Mouse (Mus musculus) ES-E14 (cell line): ENCODE measurements at regions not wholly inside any gene's neighbourhood (a gene's known extent, or its start where the extent isn't known, plus 50 kb on each side); places are given as distances from the start of the nearest gene placed in this dataset.

Source experiments
- DNase-seq: peaks from one replicate; pipeline ENCODE4 v3.0.0-alpha.2; 2013; ENCODE audit warnings: low read depth, low spot score
- H3K27ac ChIP-seq: 2 replicates; pipeline ENCODE4 v1.5.1; 2012; ENCODE audit warnings: low read depth, mild to moderate bottlenecking, low read length, moderate library complexity, mixed read lengths; ENCODE audit not compliant: poor library complexity, insufficient read depth, severe bottlenecking
- H3K36me3 ChIP-seq: 2 replicates; pipeline ENCODE4 v1.6.1; 2012; ENCODE audit warnings: mild to moderate bottlenecking, low read length, moderate library complexity, mixed read lengths; ENCODE audit not compliant: control insufficient read depth, poor library complexity, insufficient read depth, severe bottlenecking
- H3K4me1 ChIP-seq, 2 experiments: fragments of 150-350 bp in 1 of 2; sonication (generic) in 1 of 2; 2 replicates each; pipeline ENCODE4 v1.6.1; 2012; ENCODE audit warnings: low read length in 2 of 2, mild to moderate bottlenecking in 1 of 2, mixed read lengths in 1 of 2; ENCODE audit not compliant: control insufficient read depth in 2 of 2, insufficient read depth in 2 of 2, poor library complexity in 1 of 2
- H3K4me3 ChIP-seq, 2 experiments: fragments of 150-350 bp in 1 of 2; sonication (generic) in 1 of 2; 2 replicates each; pipeline ENCODE4 v1.5.1; 2012; ENCODE audit warnings: low read length in 2 of 2, low read depth in 1 of 2, mild to moderate bottlenecking in 1 of 2, mixed read lengths in 1 of 2; ENCODE audit not compliant: insufficient read depth in 1 of 2, poor library complexity in 1 of 2, severe bottlenecking in 1 of 2
- H3K9ac ChIP-seq: 2 replicates; pipeline ENCODE4 v1.6.1; 2012; ENCODE audit warnings: low read depth, mild to moderate bottlenecking, low read length, mixed read lengths; ENCODE audit not compliant: poor library complexity, insufficient read depth, severe bottlenecking
- H3K9me3 ChIP-seq: fragments of 150-350 bp; sonication (generic); 2 replicates; pipeline ENCODE4 v1.6.1; 2012; ENCODE audit warnings: low read depth, mild to moderate bottlenecking, low read length; ENCODE audit not compliant: control insufficient read depth, insufficient read depth
- CHD2 ChIP-seq: IDR thresholded peaks from 2 replicates; pipeline ENCODE4 v1.6.1; 2014; ENCODE audit warnings: mild to moderate bottlenecking, low read depth, low read length, inconsistent platforms
- HCFC1 ChIP-seq: IDR thresholded peaks from 2 replicates; pipeline ENCODE4 v1.6.1; 2012; ENCODE audit warnings: low read length, inconsistent platforms, borderline replicate concordance; ENCODE audit not compliant: insufficient read depth
- MAFK ChIP-seq: IDR thresholded peaks from 2 replicates; pipeline ENCODE4 v1.6.1; 2014; ENCODE audit warnings: mild to moderate bottlenecking, low read depth, low read length, inconsistent platforms; ENCODE audit not compliant: insufficient read depth
- ZC3H11A ChIP-seq: IDR thresholded peaks from 2 replicates; pipeline ENCODE4 v1.6.1; 2012; ENCODE audit warnings: low read depth, mild to moderate bottlenecking, inconsistent platforms, low read length, borderline replicate concordance
- ZNF384 ChIP-seq: IDR thresholded peaks from 2 replicates; pipeline ENCODE4 v1.6.1; 2012; ENCODE audit warnings: low read depth, low read length, inconsistent platforms
- in situ Hi-C, 2 experiments: fragments of 600-800 bp; cut with MboI; formaldehyde crosslinking; loops; one replicate each; pipeline ENCODE4 v1.15.1; 2025; ENCODE audit warnings: low sequenced_read_pairs in 2 of 2, inconsistent platforms in 1 of 2; ENCODE audit not compliant: unreplicated experiment in 2 of 2

- H3K27ac ChIP-seq, result no peak overlapping the region
- TF ChIP-seq MAFK (no peak), ZC3H11A (no peak), ZNF384 (no peak), CHD2 (no peak), HCFC1 (no peak)
- no peak for DNase-seq
- no peak overlapping the region for H3K4me3 ChIP-seq
- no peaks in the 10 kb centered on the region for H3K36me3 ChIP-seq
- H3K4me1 ChIP-seq, result no peaks in the 10 kb centered on the region
- H3K9ac ChIP-seq, result no peak overlapping the region
- H3K9me3 ChIP-seq, result no peaks in the 10 kb centered on the region
- in situ Hi-C loops, result no loop called here
Observed at GRCm38 (mm10) chr13:6252100-6252499, 295.8 kb upstream of the Pitrm1 start.

- TF ChIP-seq HCFC1, result no peak
- no peak for TF ChIP-seq CHD2
- no peak for TF ChIP-seq MAFK
- no peak for TF ChIP-seq ZNF384
- TF ChIP-seq ZC3H11A, result no peak
- H3K9ac ChIP-seq, result no peak overlapping the region
- H3K27ac ChIP-seq, result no peak overlapping the region
- H3K4me3 ChIP-seq, result no peak overlapping the region
- H3K36me3 ChIP-seq, result no peaks in the 10 kb centered on the region
- DNase-seq, result no peak
- no peaks in the 10 kb centered on the region for H3K9me3 ChIP-seq
- in situ Hi-C loops, result no loop called here
- H3K4me1 ChIP-seq, result no peaks in the 10 kb centered on the region
Observed at GRCm38 (mm10) chr13:6255303-6255702, 292.6 kb upstream of the Pitrm1 start.

- no peaks in the 10 kb centered on the region for H3K4me1 ChIP-seq
- no peak overlapping the region for H3K4me3 ChIP-seq
- H3K9me3 ChIP-seq, result no peaks in the 10 kb centered on the region
- DNase-seq, result no peak
- H3K9ac ChIP-seq, result no peak overlapping the region
- in situ Hi-C loops, result no loop called here
- TF ChIP-seq MAFK, result no peak
- no peak for TF ChIP-seq ZNF384
- no peak for TF ChIP-seq ZC3H11A
- TF ChIP-seq HCFC1, result no peak
- TF ChIP-seq CHD2, result no peak
- H3K27ac ChIP-seq, result no peak overlapping the region
- H3K36me3 ChIP-seq, result no peaks in the 10 kb centered on the region
Observed at GRCm38 (mm10) chr13:6255728-6256496, 292.0 kb upstream of the Pitrm1 start.

- no peak overlapping the region for H3K9ac ChIP-seq
- H3K4me1 ChIP-seq, result no peaks in the 10 kb centered on the region
- no peak overlapping the region for H3K4me3 ChIP-seq
- in situ Hi-C loops, result no loop called here
- no peaks in the 10 kb centered on the region for H3K9me3 ChIP-seq
- no peak for DNase-seq
- TF ChIP-seq CHD2 (no peak), HCFC1 (no peak), ZC3H11A (no peak), MAFK (no peak), ZNF384 (no peak)
- H3K27ac ChIP-seq, result no peak overlapping the region
- no peaks in the 10 kb centered on the region for H3K36me3 ChIP-seq
Observed at GRCm38 (mm10) chr13:6258456-6258855, 289.5 kb upstream of the Pitrm1 start.
